Mouse (Mus musculus) erythroblast, adult 5-6 weeks (primary cell): ENCODE measurements around the gene Fhit. TPM values are rescaled to one million over a fixed set of nuclear protein-coding genes. Genes with fewer than 3 reads are reported as not detected.

Experiments
- ATAC-seq: replicated peaks from 2 replicates; pipeline ENCODE4 v1.8.0; 2016; ENCODE audit warnings: moderate number of reproducible peaks, mild to moderate bottlenecking, moderate TSS enrichment, inconsistent platforms; ENCODE audit not compliant: poor library complexity, low FRiP score, severe bottlenecking
- total RNA-seq, 2 experiments: library from RNA; stranded (forward) in 1 of 2; stranded (reverse) in 1 of 2; fragments of 150-400 nt in 1 of 2; fragments of 200-764, 138-1000 nt in 1 of 2; gene quantifications; 2 replicates each; pipeline versions ENCODE4 v1.2.3 to v1.2.4; 2015 to 2017; ENCODE audit warnings: low replicate concordance in 2 of 2

Gene Fhit
- total RNA-seq, 2 experiments from 2014 or later: 8.3 TPM; not detected in 1

GRCm38 (mm10) chr14:10712916-10713315 lies 448.9 kb downstream of the Fhit start:
- ATAC-seq: no peak

GRCm38 (mm10) chr14:10712522-10712881 lies 449.3 kb downstream of the Fhit start:
- ATAC-seq: no peak

DNA sequence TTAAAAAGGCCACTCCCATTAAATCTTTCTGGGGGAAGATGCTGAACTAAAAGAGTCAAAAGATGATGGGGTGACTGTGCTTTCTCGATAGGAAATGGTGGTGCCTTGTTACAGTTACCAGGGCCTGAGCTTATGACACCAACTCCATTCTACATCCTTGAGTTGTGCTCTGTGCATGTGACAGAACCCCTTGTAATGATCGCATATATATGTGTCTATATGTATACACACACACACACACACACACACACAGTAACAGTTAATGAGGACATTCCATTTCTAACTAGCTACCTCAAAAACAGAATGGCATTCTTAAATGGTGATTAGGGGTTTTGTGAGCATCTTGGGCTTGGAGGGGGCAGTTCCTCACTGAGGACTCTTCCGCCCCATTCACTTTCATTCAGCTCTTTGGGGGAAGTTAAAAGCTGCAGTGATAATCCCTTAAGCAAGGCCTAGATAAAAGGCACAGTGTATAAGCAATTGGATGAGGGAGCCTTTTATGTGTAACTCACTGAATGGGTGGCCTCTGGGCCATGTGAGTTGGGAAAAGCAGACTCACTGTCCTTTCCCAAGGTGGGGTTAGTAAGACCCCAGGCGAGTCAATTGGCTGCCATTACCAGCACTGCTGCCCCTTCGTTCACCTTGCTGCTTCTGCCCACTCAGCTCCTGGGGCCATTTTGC lies 449.9 kb downstream of the Fhit start:
- ATAC-seq: no peak

DNA sequence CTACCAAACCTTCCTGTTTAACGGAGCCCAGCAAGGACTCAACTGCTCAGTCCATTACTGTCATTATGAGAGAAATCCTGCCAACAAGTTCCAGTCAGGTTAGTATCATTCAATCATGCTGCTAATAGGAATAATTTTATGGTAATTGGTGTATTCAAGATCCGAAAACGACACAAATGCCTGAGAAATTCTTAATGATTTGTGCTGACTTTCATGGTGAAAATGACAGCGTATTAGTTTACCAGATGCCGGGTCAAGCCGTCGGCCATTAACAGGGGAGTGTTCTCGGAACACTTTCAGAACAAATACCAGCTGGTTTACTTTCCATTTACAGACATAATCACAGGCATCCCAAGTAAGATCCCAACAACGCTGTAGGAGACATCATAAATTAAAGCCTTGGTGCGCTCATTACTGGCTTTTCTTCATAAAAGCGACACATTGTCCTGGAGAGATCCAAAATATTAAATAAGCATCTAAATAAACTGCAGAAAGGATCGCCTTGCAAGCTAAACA lies 451.0 kb downstream of the Fhit start:
- no peak for ATAC-seq

GRCm38 (mm10) chr14:10701707-10702106 lies 460.1 kb downstream of the Fhit start:
- no peak for ATAC-seq

DNA sequence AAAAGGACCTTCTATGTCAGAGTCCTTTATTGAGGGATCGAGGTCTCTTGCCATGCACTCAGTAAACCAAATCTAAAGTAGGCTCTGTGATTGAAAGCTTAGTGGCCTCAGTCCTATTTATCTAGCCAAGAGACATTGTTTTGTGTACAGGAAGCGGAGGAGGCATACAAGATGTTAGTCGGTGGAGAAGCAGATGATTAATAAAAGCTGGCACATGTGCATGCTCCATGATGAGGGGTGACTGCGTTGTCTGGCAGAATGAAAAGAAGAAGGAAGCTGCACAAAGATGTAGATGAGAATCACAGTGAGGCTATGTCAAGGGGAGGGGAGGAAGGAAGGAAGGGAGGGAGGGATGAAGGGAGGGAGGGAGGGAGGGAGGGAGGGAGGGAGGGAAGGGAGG lies 481.8 kb downstream of the Fhit start:
- ATAC-seq: no peak

GRCm38 (mm10) chr14:10679638-10680037 lies 482.2 kb downstream of the Fhit start:
- ATAC-seq: no peak

- no peak for ATAC-seq
These were observed 484.2 kb downstream of the Fhit start for GRCm38 (mm10) chr14:10677627-10678026.

- ATAC-seq: no peak
These were observed 501.6 kb downstream of the Fhit start for GRCm38 (mm10) chr14:10660247-10660646.

DNA sequence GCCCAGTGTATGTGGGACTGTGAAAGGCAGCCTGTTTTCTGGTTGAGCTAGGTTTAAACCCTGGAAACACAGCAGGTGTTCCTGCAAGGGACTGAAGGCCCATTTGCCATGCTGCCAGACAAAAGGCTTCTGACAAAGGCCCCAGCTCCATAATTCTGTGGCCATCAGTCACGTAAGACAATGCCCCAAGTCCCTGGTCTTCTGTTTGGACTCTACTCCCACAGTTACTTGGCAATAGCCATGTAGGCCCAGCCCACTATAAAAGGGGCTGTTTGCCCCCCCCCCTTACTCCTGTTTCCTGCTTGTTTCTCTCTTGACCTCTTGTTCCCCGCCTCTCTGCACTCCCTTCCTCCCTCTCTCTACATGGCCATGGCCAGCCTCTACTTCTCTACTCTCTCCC lies 502.5 kb downstream of the Fhit start:
- ATAC-seq: no peak

DNA sequence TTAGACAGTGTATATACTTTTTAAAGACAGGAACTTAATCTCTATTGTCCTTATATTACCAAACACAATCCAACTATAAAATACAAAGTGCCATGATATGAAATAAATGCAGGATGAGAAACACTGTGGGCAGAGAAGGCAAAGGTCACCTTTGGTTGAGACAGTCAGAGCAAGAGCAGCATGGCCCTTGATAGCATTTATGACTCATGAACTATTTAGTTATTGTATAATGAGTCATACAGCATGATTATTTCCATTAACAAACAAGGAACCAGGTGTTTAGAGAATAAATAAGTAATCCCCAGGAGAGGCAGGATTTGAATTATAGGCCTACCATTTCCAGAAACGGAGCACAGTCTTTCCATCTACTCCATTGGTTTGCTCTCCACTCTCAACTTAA lies 503.6 kb downstream of the Fhit start:
- ATAC-seq: no peak

- ATAC-seq: no peak
These were observed 504.5 kb downstream of the Fhit start for GRCm38 (mm10) chr14:10657364-10657763.

GRCm38 (mm10) chr14:10655842-10656241 lies 506.0 kb downstream of the Fhit start:
- no peak for ATAC-seq

GRCm38 (mm10) chr14:10647832-10648231 lies 514.0 kb downstream of the Fhit start:
- ATAC-seq: no peak

DNA sequence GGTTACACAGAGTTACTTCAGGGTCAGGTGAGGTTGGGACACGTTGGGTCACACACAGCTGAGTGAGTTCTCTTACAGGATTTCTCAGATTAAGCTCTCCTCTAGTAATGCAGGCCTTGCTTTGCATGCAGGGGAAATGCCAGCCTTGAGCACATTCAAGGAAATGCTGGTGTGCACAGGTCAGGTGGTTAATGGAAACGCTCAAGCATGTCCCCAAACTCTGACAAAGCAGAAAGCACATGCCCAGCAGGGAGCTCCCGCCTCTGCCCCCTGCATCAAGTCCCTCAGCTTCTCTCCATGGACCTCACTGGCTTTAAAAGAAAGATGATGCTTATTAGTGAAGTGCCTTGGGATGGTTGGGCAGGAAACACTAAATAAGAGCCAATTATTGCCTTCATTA lies 530.1 kb downstream of the Fhit start:
- ATAC-seq: no peak

DNA sequence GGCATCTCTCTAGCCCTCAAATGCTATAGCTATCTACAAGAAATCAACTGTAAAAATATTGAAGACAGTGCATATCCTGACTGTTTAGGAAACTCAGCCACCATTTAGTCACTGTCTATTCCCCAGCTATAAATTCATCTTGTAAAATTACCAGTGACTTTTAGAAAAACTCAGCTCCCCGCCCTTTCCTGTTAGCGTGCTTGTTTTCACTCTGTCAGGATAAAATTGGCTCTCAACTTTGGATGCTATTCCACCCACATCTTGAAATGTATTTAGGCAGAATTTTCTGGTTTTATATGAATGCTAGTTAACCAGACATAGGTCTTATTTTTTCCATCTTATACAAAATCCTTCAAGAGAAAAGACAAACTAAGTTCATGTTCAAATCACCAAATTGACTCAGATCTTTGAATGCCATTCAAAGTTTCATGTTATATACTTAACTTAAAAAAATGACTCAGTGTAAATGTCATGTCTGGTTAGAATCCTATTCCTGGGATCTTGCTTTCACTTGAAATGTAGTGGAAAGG lies 530.9 kb downstream of the Fhit start:
- no peak for ATAC-seq

GRCm38 (mm10) chr14:10593467-10593866 lies 568.4 kb downstream of the Fhit start:
- ATAC-seq: no peak

DNA sequence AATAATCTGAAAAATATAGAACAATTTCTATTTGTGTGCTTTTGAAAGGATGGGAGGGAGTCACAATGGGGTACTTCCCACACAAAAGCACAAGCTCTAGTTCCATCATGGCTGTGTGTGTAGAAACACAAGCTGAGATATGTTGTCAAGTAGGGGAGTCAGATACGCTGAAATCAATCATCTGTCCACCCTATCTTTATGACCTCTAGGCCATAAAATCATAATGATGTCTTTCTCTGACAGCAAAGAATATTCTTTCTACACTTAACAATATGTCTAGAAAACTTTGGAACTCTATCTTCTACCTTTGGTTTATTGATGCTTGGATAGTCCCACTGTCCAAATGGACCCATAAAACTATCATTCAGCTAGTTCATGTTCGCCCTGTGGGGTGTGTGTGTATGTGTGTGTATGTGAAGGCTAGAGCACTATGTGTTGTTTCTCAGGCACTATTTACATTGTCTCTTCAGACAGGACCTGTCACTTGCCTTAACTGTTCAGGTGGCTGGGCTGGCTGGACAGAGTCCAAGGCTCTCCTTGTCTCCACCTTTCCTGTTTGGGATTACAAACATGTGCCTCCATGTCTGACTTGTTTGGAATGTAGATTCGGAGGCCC lies 592.8 kb downstream of the Fhit start:
- ATAC-seq: no peak

GRCm38 (mm10) chr14:10567771-10568170 lies 594.1 kb downstream of the Fhit start:
- no peak for ATAC-seq

GRCm38 (mm10) chr14:10554755-10555154 lies 607.1 kb downstream of the Fhit start:
- no peak for ATAC-seq

DNA sequence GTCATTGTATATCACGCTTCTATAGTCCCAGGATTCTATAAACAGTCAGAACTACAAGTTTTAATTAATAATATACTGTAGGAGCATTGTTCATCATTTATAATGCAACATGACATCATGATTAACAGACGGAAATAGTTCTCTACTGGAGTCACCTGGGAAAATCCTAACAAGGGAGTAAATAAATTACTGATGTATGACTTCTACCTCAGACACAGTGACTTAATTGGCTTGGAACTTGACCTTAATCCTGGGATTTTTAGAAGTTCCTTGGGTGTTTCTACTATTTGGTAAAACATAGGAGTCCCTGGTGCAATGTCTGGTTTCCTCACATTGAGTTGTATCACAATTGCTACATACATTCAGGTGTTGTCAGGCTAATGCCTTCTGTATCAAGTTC lies 613.2 kb downstream of the Fhit start:
- no peak for ATAC-seq
